Mouse (Mus musculus) midbrain, embryonic 11.5 days (tissue): ENCODE measurements around the gene Oaz3. TPM values are rescaled to one million over a fixed set of nuclear protein-coding genes. Genes with fewer than 3 reads are reported as not detected.
A peak's percentile ranks its signal among the peaks of the same experiment; 100 is the strongest.

Experiments used
- ATAC-seq: fragments of 200-750 bp; cut with Nextera tagmentation; 2 replicates; pipeline ENCODE4 v1.8.0; 2017; ENCODE audit warnings: moderate TSS enrichment, moderate library complexity; ENCODE audit not compliant: low FRiP score
- DNase-seq: peaks from one replicate; pipeline ENCODE4 v3.0.0; 2015; ENCODE audit warnings: low spot score; ENCODE audit errors: missing footprints
- H3K27ac ChIP-seq: fragments of 300-500 bp; sonication (generic); 2 replicates; pipeline ENCODE4 v1.5.1; 2014; ENCODE audit warnings: low read depth, low read length
- H3K27me3 ChIP-seq: fragments of 300-500 bp; sonication (generic); 2 replicates; pipeline ENCODE4 v1.6.1; 2014; ENCODE audit warnings: mild to moderate bottlenecking, low read length, moderate library complexity, mixed read lengths; ENCODE audit not compliant: control insufficient read depth, insufficient read depth
- H3K36me3 ChIP-seq: fragments of 300-500 bp; sonication (generic); 2 replicates; pipeline ENCODE4 v1.6.1; 2014; ENCODE audit warnings: mild to moderate bottlenecking, low read length, moderate library complexity, mixed read lengths; ENCODE audit not compliant: control insufficient read depth, insufficient read depth
- H3K4me1 ChIP-seq: fragments of 300-500 bp; sonication (generic); 2 replicates; pipeline ENCODE4 v1.6.1; 2014; ENCODE audit warnings: low read length; ENCODE audit not compliant: control insufficient read depth, insufficient read depth
- H3K4me2 ChIP-seq: fragments of 300-500 bp; sonication (generic); 2 replicates; pipeline ENCODE4 v1.6.1; 2014; ENCODE audit warnings: mild to moderate bottlenecking, moderate library complexity
- H3K4me3 ChIP-seq: fragments of 300-500 bp; sonication (generic); 2 replicates; pipeline ENCODE4 v1.5.1; 2014; ENCODE audit warnings: low read depth, low read length
- H3K9ac ChIP-seq: fragments of 300-500 bp; sonication (generic); 2 replicates; pipeline ENCODE4 v1.6.1; 2014; ENCODE audit warnings: low read length
- H3K9me3 ChIP-seq: fragments of 300-500 bp; sonication (generic); 2 replicates; pipeline ENCODE4 v1.6.1; 2016; ENCODE audit warnings: low read length; ENCODE audit not compliant: control insufficient read depth
- WGBS: fragments of 180-500 bp; shearing (Covaris S2); extraction: QIAGEN DNeasy Blood & Tissue Kit; methylation state at CpG from one replicate; pipeline ENCODE4 v1.1.7; 2014; 5-methylcytosine and 5-hydroxymethylcytosine counted together
- polyA plus RNA-seq: library from polyadenylated mRNA; unstranded; fragments of >200 nt; fragmentation: Nextera tagmentation; extraction: Ambion mirVana; gene quantifications from 2 replicates; pipeline ENCODE4 v1.2.1, GENCODE M21; 2014

Gene Oaz3
- polyA plus RNA-seq, 1 experiment from 2014 or later, result not detected

DNA sequence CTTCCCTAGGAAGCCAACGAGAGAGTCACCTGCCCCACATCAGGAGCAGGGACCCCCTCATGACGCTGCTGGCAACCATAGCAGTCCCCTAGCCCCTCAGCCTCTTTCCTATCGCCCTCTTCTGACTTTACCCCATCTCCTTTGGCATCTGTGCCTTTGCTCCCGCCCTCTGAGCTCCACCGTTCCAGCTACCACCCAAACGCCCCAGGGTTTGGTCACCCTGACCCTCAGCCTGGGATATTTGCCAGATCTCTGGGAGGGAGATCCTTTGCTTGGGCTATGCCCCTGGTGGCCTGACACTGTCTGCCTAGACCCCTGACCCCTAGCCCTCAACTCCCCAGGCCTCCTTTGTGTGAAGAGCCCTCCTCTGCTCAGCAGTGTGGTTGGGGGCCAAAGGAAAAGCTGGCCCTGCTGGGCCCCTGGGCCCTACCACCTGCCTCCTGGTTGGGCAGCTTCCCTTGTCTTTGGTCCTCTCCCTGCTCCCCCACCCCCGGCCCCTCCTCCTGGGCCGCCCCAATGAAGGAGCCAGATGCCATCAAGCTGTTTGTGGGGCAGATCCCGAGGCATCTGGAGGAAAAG lies 35.0 kb upstream of the Oaz3 start:
- H3K4me3 ChIP-seq, result peak overlapping the region; percentile 56
- ATAC-seq, result peak; percentile 25
- H3K27me3 ChIP-seq, result no peaks in the 10 kb centered on the region
- 7% methylated on average over 9 of the region's 9 CpGs for WGBS
- H3K9me3 ChIP-seq, result no peaks in the 10 kb centered on the region
- H3K4me2 ChIP-seq, result peak overlapping the region; percentile 59
- peak overlapping the region; percentile 83 for H3K9ac ChIP-seq
- no peaks in the 10 kb centered on the region for H3K36me3 ChIP-seq
- H3K4me1 ChIP-seq, result peaks cover 49% of the 10 kb centered on the region
- no peak for DNase-seq
- peak overlapping the region; percentile 85 for H3K27ac ChIP-seq

DNA sequence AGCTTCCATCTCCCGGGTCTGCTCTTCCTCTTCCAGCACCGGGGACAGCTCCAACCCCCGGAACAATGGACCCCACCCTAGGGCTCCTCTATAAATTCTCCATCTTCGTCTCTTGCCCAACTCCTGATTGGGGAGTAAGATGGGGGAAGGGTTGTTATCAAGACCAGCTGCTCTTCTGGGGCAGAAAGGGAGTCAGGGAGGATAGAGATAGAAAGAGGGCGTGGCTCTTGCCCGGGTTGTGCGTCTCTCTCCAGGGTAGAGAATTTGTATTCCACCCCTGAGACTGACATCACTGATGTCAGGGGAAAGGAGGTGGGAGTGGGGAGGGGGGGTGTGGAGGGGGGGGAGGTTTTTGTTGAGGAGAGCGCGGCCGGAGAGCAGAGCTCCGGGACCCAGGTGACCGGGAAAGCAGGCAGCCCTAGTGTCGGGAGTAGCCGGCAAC lies 34.3 kb upstream of the Oaz3 start, which contains the start of gene Celf3:
Gene Celf3 (plus strand): TSS at position 315 of the 442 bp plus-strand sequence.
- DNase-seq (peak; percentile 97), ATAC-seq (peak; percentile 91)
- Histone ChIP-seq H3K27me3 (no peaks in the 10 kb centered on the region), H3K36me3 (no peaks in the 10 kb centered on the region), H3K4me3 (peak within 1 kb of the TSS; percentile 56), H3K9me3 (no peaks in the 10 kb centered on the region), H3K27ac (peak within 1 kb of the TSS; percentile 85), H3K4me2 (peak within 1 kb of the TSS; percentile 59), H3K9ac (peak within 1 kb of the TSS; percentile 83), H3K4me1 (peaks cover 46% of the 10 kb centered on the region)
- under 1% methylated on average over 13 of the region's 14 CpGs for WGBS

DNA sequence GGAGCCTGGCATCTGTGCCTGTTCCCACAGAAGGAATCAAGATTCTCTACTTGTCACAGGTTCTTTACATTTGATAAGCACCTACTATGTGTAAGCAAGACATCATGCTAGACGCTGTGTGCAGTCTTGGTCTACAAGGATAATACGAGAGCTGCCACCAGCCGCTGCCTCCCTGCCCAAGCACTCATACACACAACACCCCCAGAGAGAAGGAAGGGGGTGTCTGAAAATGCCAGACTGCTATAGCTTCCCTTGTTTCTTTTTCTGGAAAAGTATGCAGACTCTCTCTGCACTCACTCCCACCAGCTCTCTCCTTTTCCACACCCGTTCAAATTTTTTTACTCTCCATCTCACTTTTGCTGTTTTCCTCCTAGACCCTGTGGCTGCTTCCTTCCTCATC lies 33.7 kb upstream of the Oaz3 start:
- peak overlapping the region; percentile 59 for H3K4me2 ChIP-seq
- H3K9me3 ChIP-seq, result no peaks in the 10 kb centered on the region
- peaks cover 46% of the 10 kb centered on the region for H3K4me1 ChIP-seq
- ATAC-seq (no peak), DNase-seq (no peak)
- whole genome bisulfite sequencing, result 37% methylated on average over 4 of the region's 4 CpGs
- H3K9ac ChIP-seq, result peak overlapping the region; percentile 53
- peak overlapping the region; percentile 56 for H3K4me3 ChIP-seq
- H3K27ac ChIP-seq, result peak overlapping the region; percentile 85
- H3K36me3 ChIP-seq, result no peaks in the 10 kb centered on the region
- H3K27me3 ChIP-seq, result no peaks in the 10 kb centered on the region

DNA sequence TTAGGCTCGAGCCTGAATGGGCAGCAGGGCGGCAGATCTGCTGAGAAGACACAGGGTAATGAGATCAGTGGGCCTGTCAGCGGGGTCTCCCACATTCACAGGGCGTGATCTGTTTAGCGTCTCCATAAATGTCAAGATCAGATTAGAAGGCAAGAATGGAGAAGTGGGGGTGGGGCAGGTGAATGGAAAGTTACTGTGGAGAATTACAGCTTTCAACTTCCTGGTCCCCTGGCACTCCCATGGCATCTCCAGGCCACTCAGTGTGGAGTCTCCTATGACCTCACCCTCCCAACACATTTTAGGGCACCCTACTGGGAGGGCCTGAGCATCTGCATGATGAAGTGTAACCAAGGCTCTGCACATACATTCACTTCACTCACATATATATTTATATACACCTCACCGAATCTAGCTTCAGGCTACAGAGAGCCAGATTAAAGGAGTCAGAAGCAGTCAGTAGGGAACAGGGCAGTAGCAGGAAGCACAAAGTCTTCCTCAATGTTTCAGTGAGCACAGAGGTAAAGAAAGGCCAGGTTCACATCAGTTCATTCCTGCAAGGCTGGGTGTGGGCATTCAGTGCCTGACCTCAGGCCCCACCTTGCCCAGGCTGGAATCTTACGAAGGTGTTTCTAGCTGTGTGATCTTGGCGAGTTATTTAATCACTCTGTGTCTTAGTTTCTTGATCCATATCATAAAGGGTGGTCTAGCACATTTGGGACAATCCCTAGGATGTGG lies 32.8 kb upstream of the Oaz3 start:
- Histone ChIP-seq H3K4me1 (peaks cover 46% of the 10 kb centered on the region), H3K27me3 (no peaks in the 10 kb centered on the region), H3K36me3 (no peaks in the 10 kb centered on the region), H3K27ac (no peak overlapping the region), H3K9me3 (no peaks in the 10 kb centered on the region), H3K4me3 (no peak overlapping the region), H3K9ac (no peak overlapping the region), H3K4me2 (no peak overlapping the region)
- ATAC-seq (no peak), DNase-seq (no peak)
- WGBS, result 56% methylated on average over 8 of the region's 8 CpGs

DNA sequence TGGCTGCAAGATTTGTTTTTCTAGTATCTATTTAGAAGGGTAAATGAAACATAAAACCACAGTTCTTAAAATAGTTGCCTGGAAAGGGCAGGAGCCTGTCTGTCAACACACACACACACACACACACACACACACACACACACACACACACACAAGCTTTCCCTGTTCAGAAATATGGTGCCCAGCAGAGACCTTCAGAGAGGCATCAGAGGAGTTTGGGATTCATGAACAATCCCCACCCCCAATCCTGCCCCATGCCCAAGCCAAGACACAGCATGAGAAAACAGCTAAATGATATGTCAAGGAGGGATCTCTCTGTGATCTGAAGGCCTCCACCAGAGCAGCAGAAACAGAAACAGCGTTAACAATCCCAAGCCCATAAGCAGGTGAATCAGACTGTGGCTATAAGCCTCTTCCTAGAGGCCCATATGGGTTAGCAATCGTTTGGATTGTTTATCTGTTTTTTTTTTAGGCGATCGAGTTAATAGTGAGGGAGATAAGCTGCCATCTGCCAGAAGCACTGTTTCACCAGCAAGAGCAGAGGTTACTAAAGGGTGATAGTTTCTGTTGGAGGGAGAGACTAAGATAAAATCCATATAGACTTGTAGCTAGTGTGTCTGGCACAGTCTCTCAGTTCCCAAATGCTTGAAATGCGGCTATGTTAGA lies 30.0 kb upstream of the Oaz3 start:
- Histone ChIP-seq H3K9me3 (no peaks in the 10 kb centered on the region), H3K4me2 (no peak overlapping the region), H3K9ac (no peak overlapping the region), H3K27ac (no peak overlapping the region), H3K27me3 (no peaks in the 10 kb centered on the region), H3K4me1 (peaks cover 26% of the 10 kb centered on the region), H3K4me3 (no peak overlapping the region), H3K36me3 (no peaks in the 10 kb centered on the region)
- DNase-seq (peak; percentile 75), ATAC-seq (no peak)
- WGBS, result 74% methylated on average over 5 of the region's 5 CpGs

DNA sequence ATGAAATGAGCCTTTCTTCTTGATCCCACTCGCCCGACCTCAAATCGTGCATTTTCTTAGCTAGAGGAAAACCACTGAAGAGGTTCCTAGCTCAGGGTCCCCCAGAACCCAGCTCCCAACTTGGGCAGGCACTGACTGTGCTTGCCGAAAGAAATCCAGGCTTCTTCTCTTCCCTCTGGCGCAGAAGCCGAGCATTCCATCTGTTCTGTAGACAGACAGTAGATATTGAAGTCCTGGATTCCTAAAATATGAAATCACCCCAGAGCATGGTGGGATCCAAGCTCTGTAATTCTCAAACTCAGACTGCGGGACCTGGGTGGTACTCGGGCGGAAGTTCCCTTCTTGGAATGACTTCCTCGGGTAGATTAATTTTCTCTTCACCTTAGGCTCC lies 29.4 kb upstream of the Oaz3 start:
- no peaks in the 10 kb centered on the region for H3K36me3 ChIP-seq
- peak overlapping the region; percentile 0; the same call in 1 of the 2 replicates for H3K9ac ChIP-seq
- no peaks in the 10 kb centered on the region for H3K9me3 ChIP-seq
- H3K4me3 ChIP-seq, result no peak overlapping the region
- no peak overlapping the region; the same call in 1 of the 2 replicates for H3K4me2 ChIP-seq
- H3K4me1 ChIP-seq, result peaks cover 23% of the 10 kb centered on the region
- DNase-seq (no peak), ATAC-seq (no peak)
- 55% methylated on average over 10 of the region's 10 CpGs for WGBS
- no peak overlapping the region for H3K27ac ChIP-seq
- H3K27me3 ChIP-seq, result no peaks in the 10 kb centered on the region

DNA sequence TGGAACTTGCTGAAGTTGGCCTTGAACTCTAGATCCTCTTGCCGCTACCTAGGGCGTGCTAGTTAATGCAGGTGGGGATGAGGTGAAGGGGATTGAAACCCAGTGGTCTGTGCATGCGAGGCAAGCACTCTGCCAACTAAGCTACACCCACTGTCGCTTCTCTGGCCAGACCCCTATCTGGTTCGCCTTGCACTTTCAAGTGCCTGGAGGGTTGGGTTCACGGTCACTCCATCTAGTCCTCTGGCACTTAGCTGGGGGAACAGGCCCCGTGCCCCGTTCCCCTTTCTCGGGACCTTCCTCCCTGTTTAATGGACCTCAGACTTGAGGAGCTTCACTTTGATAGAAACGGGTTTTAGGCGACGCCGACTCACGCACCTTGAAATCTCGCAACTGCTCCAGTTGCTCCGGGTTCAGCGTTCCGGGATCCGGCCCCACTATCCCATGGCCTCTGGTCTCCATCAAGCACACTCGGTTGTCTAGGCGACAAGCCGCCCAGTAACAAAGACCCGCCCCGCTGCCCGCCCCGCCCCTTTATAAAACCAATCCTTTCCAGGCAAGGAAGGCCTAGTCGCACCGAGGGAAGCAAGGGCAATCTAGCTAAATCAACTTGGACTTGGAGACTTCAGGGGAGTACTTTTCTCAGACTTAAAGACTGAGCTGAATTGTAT lies 28.9 kb upstream of the Oaz3 start:
- ATAC-seq, result peak; percentile 85
- WGBS, result 11% methylated on average over 28 of the region's 28 CpGs
- H3K27ac ChIP-seq, result no peak overlapping the region
- peaks cover 22% of the 10 kb centered on the region for H3K4me1 ChIP-seq
- H3K4me3 ChIP-seq, result peak overlapping the region; percentile 28
- H3K4me2 ChIP-seq, result peak overlapping the region; percentile 50
- no peaks in the 10 kb centered on the region for H3K9me3 ChIP-seq
- H3K9ac ChIP-seq, result peak overlapping the region; percentile 34; the same call in 1 of the 2 replicates
- no peaks in the 10 kb centered on the region for H3K36me3 ChIP-seq
- DNase-seq, result peak; percentile 94
- H3K27me3 ChIP-seq, result no peaks in the 10 kb centered on the region

DNA sequence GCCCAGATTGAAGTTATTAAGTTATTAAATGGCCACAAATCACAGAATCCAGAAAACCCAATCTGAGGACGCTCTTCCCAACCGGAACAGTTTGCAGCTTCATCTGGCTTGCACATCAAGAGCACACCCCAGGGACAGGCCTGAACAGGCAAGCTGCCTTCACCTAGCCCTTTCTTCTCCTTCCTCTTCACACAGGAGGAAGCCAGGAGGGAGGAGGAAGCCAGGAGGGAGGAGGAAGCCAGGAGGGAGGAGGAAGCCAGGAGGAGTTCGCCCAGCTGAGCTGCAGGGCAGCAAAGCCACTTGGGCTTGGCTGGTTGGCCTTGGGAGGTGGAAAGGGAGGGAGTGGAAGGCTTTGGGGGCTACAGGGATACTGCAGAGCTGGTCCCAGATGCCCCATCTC lies 25.2 kb upstream of the Oaz3 start:
- WGBS, result 64% methylated on average over 3 of the region's 3 CpGs
- H3K4me1 ChIP-seq, result peaks cover 21% of the 10 kb centered on the region
- H3K9ac ChIP-seq, result no peak overlapping the region

More for the DNA sequence above, 25.2 kb upstream of the Oaz3 start:
- Histone ChIP-seq H3K27ac (no peak overlapping the region), H3K4me2 (no peak overlapping the region), H3K4me3 (no peak overlapping the region), H3K36me3 (no peaks in the 10 kb centered on the region), H3K9me3 (no peaks in the 10 kb centered on the region), H3K27me3 (no peaks in the 10 kb centered on the region)
- DNase-seq (peak; percentile 64), ATAC-seq (no peak)
